Mouse (Mus musculus): ENCODE measurements around the gene 1810043G02Rik.

DNA sequence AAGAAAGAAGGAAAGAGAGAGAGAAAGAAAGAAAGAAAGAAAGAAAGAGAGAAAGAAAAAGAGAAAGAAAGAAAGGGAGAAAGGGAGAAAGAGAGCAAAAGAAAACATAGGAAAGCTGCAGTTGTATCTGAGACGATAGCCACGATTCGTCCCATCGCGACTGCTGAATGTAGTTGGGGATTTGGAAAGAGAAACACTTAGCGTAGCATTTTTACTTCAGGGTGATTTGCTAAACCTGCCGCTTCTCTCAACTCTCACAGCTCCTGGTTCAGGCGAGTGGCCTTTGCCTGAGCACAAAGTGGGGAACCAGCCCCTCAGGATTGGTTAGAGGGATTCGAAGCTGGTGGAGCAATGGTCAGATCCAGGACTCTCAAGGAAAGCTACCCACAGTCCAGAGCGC lies 32.0 kb downstream of the 1810043G02Rik start:
- no peak for TF ChIP-seq CTCF (IDR thresholded peaks at IDR 0.05; ENCODE audit: low read depth)
- no peak for TF ChIP-seq EP300 (IDR thresholded peaks at IDR 0.05; ENCODE audit: low read depth)
